Mouse (Mus musculus): ENCODE results near the gene Zscan12. TPM values are rescaled to one million over a fixed set of nuclear protein-coding genes. Genes with fewer than 3 reads are reported as not detected.
A peak's percentile ranks its signal among the peaks of the same experiment; 100 is the strongest.

Gene Zscan12
- total and polyA plus RNA-seq, 2 experiments: 1.0 to 6.0 TPM

DNA sequence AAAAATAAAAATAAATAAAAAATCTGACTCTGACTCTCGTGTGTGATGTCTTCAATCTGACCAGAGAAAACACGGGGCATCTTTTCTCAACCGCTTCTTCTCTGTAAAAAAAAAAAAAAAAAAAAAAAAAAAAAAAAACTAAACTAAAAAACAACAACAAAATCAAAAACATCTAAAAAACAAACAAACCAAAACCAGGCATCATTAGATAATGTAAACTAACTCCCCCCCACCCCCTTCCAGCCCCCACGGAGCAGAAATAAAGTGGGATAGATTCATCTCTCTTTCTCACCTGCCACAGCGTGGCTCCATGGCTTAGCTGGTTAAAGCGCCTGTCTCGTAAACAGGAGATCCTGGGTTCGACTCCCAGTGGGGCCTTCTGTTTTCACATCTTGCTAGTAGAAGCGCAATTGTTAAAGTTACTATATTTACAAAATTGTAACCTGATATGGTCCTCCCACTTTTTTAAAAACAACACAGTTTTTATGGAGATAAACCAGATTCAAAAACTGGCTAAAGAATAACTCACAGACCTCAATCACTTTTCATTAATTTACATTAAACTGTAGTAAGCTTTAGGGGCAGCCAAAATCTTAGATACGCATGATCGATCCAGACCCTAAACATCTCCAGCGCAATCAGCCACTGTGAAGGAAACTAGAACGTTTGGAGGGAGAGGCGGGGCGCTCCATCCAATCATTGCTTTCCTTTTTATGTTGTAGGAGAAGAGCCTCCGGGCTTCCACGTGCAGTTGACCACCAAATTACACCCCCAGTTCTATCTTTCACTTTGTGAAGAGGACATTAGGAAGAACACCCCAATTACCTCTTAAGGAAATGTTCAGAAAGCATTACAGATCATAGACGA is 39.9 kb upstream of the Zscan12 start:
- Histone ChIP-seq H3K27ac (replicated peaks; ENCODE audit: insufficient read depth, low read depth, low read length) (no peak overlapping the region), H3K4me3 (ENCODE audit: insufficient read depth, low read depth, low read length) (no peak overlapping the region), H3K4me1 (ENCODE audit: control insufficient read depth, insufficient read depth, low read length) (peaks cover 3% of the 10 kb centered on the region; the same call in 1 of the 2 replicates), H3K36me3 (ENCODE audit: control insufficient read depth, insufficient read depth, low read length) (no peaks in the 10 kb centered on the region), H3K9ac (ENCODE audit: low read depth, low read length) (no peak overlapping the region), H3K27me3 (ENCODE audit: control insufficient read depth, insufficient read depth, low read length) (no peaks in the 10 kb centered on the region), H3K79me2 (ENCODE audit: control insufficient read depth, insufficient read depth, low read length) (no peaks in the 10 kb centered on the region)
- peak; percentile 8 for DNase-seq (ENCODE audit: extremely low read depth, low read depth, low spot score)
- WGBS: 37% methylated on average over 18 of the region's 18 CpGs
- TF ChIP-seq CTCF (IDR thresholded peaks at IDR 0.05; ENCODE audit: low read depth, low read length): no peak
- no peak for TF ChIP-seq POLR2A (IDR thresholded peaks at IDR 0.05; ENCODE audit: extremely low read depth, insufficient read depth, low read length)

DNA sequence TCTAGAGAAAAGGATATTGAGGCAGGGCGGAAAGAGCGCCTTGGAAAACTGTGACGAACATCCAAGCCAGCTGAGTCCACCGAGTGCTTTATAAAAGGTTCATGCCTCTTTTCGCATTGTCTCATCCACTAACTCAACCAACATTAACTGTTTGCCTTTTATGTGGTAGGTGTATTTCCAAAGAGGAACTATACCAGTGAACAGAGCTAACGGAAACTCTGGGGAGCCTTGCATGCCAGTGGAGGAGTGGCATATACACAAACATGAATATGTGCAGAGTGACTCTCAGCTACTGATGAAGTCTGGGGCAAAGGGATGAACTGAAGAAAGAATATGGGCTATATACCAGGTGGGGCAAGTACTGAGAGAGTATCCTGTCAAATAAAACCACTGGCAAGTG is 39.2 kb upstream of the Zscan12 start:
- Histone ChIP-seq H3K4me1 (ENCODE audit: control insufficient read depth, insufficient read depth, low read length) (peaks cover 3% of the 10 kb centered on the region; the same call in 1 of the 2 replicates), H3K79me2 (ENCODE audit: control insufficient read depth, insufficient read depth, low read length) (no peaks in the 10 kb centered on the region), H3K4me3 (ENCODE audit: insufficient read depth, low read depth, low read length) (no peak overlapping the region), H3K9ac (ENCODE audit: low read depth, low read length) (no peak overlapping the region), H3K27me3 (ENCODE audit: control insufficient read depth, insufficient read depth, low read length) (no peaks in the 10 kb centered on the region), H3K36me3 (ENCODE audit: control insufficient read depth, insufficient read depth, low read length) (no peaks in the 10 kb centered on the region), H3K27ac (replicated peaks; ENCODE audit: insufficient read depth, low read depth, low read length) (no peak overlapping the region)
- DNase-seq (ENCODE audit: extremely low read depth, low read depth, low spot score): no peak
- TF ChIP-seq POLR2A (IDR thresholded peaks at IDR 0.05; ENCODE audit: extremely low read depth, insufficient read depth, low read length) (no peak), CTCF (IDR thresholded peaks at IDR 0.05; ENCODE audit: low read depth, low read length) (no peak)
- 74% methylated on average over 6 of the region's 6 CpGs for WGBS

DNA sequence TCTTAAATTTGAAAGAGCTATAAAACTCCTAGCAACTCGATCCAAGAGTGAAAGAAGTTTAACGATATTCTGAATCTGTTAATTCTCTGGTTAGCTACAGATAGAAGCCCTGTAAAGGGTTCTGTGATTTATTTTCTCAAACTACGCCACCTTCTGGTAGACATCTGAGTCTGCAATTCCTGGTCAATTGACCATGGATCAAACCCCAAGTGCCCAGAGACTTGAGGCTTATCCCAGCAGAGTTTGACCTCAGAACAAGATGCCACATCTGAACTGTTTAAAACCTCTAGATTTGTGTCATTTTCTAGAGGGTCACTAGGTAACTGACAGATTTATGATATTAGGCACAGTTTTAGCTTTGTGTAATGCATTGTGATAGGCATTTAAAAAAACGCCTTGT is 36.4 kb upstream of the Zscan12 start:
- no peak overlapping the region for H3K9ac ChIP-seq (ENCODE audit: low read depth, low read length)
- no peaks in the 10 kb centered on the region for H3K36me3 ChIP-seq (ENCODE audit: control insufficient read depth, insufficient read depth, low read length)
- no peak overlapping the region for H3K4me3 ChIP-seq (ENCODE audit: insufficient read depth, low read depth, low read length)
- no peak overlapping the region for H3K27ac ChIP-seq (replicated peaks; ENCODE audit: insufficient read depth, low read depth, low read length)
- H3K27me3 ChIP-seq (ENCODE audit: control insufficient read depth, insufficient read depth, low read length): no peaks in the 10 kb centered on the region
- TF ChIP-seq CTCF (IDR thresholded peaks at IDR 0.05; ENCODE audit: low read depth, low read length) (0 out of 2 replicates have a peak, but pooled peaks have one; percentile 25), POLR2A (IDR thresholded peaks at IDR 0.05; ENCODE audit: extremely low read depth, insufficient read depth, low read length) (no peak)
- WGBS: 9% methylated on average over 4 of the region's 4 CpGs
- peaks cover 3% of the 10 kb centered on the region; the same call in 1 of the 2 replicates for H3K4me1 ChIP-seq (ENCODE audit: control insufficient read depth, insufficient read depth, low read length)
- peak; percentile 65 for DNase-seq (ENCODE audit: extremely low read depth, low read depth, low spot score)
- H3K79me2 ChIP-seq (ENCODE audit: control insufficient read depth, insufficient read depth, low read length): no peaks in the 10 kb centered on the region

DNA sequence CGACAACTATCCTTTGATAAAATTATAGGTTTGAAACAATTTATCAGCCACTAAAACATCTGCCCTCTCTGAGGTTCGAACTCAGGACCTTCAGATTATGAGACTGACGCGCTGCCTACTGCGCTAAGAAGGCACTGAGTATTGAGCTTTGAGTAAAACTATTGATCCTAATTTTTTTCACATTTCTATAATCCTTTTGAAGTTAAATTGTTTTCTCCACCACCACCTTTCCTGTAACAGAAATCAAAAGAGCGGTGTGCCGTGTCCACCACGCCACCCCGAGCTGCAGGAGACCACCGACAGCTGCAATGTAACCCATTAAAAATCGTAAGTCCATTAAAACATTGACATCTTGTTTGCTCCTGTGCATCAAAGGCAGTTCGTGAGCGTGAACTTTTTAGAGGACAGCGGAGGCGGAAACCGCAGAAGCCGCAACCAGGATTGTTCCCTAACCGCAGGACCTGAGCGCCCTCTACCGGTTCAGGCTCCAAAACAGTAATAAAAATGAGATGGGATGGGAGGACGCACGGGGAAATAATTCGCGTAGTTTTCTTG is 35.9 kb upstream of the Zscan12 start:
- under 1% methylated on average over 24 of the region's 24 CpGs for WGBS
- Histone ChIP-seq H3K27me3 (ENCODE audit: control insufficient read depth, insufficient read depth, low read length) (no peaks in the 10 kb centered on the region), H3K4me1 (ENCODE audit: control insufficient read depth, insufficient read depth, low read length) (peaks cover 3% of the 10 kb centered on the region; the same call in 1 of the 2 replicates), H3K27ac (replicated peaks; ENCODE audit: insufficient read depth, low read depth, low read length) (peak overlapping the region; percentile 17; the same call in 1 of the 2 replicates), H3K79me2 (ENCODE audit: control insufficient read depth, insufficient read depth, low read length) (no peaks in the 10 kb centered on the region), H3K9ac (ENCODE audit: low read depth, low read length) (peak overlapping the region; percentile 20), H3K36me3 (ENCODE audit: control insufficient read depth, insufficient read depth, low read length) (no peaks in the 10 kb centered on the region), H3K4me3 (ENCODE audit: insufficient read depth, low read depth, low read length) (peak overlapping the region; percentile 65)
- peak; percentile 87 for TF ChIP-seq CTCF (IDR thresholded peaks at IDR 0.05; ENCODE audit: low read depth, low read length)
- TF ChIP-seq POLR2A (IDR thresholded peaks at IDR 0.05; ENCODE audit: extremely low read depth, insufficient read depth, low read length): no peak
- peak; percentile 76 for DNase-seq (ENCODE audit: extremely low read depth, low read depth, low spot score)

DNA sequence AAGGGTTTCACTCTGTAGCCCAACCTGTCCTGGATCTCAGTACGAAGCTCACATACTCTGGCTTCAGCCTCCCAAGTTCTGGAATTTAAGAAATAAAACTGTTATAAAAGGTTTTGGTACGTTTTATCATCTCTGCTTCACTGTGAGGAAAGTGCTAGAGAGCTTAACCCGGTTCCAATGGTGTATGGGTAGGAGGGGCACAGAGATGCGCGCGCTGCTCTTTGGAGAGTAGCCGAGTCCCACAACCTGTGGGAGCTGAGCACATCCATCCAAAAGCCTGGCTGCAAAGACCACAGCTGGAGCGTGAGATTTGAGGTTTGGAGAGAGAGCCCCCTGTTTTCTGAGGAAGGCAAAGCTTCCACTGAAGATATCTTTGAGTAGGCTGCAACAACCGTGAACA is 35.2 kb upstream of the Zscan12 start:
- Histone ChIP-seq H3K27me3 (ENCODE audit: control insufficient read depth, insufficient read depth, low read length) (no peaks in the 10 kb centered on the region), H3K4me1 (ENCODE audit: control insufficient read depth, insufficient read depth, low read length) (no peaks in the 10 kb centered on the region), H3K9ac (ENCODE audit: low read depth, low read length) (no peak overlapping the region), H3K4me3 (ENCODE audit: insufficient read depth, low read depth, low read length) (no peak overlapping the region), H3K36me3 (ENCODE audit: control insufficient read depth, insufficient read depth, low read length) (no peaks in the 10 kb centered on the region), H3K27ac (replicated peaks; ENCODE audit: insufficient read depth, low read depth, low read length) (no peak overlapping the region), H3K79me2 (ENCODE audit: control insufficient read depth, insufficient read depth, low read length) (no peaks in the 10 kb centered on the region)
- 2% methylated on average over 9 of the region's 9 CpGs for WGBS
- DNase-seq (ENCODE audit: extremely low read depth, low read depth, low spot score): no peak
- TF ChIP-seq POLR2A (IDR thresholded peaks at IDR 0.05; ENCODE audit: extremely low read depth, insufficient read depth, low read length) (no peak), CTCF (IDR thresholded peaks at IDR 0.05; ENCODE audit: low read depth, low read length) (no peak)

Data from liver, adult 2 months (tissue).